Mouse (Mus musculus) hindbrain, embryonic 13.5 days (tissue): ENCODE results near the gene Cst13. TPM values are rescaled to one million over a fixed set of nuclear protein-coding genes. Genes with fewer than 3 reads are reported as not detected.

Experiments
- ATAC-seq: fragments of 200-750 bp; cut with Nextera tagmentation; 2 replicates; pipeline ENCODE4 v1.8.0; 2017; ENCODE audit warnings: moderate TSS enrichment; ENCODE audit not compliant: low FRiP score
- H3K27ac ChIP-seq: fragments of 300-500 bp; sonication (generic); 2 replicates; pipeline ENCODE4 v1.5.1; 2015; ENCODE audit warnings: inconsistent platforms, mild to moderate bottlenecking, moderate library complexity
- H3K27me3 ChIP-seq: fragments of 300-500 bp; sonication (generic); 2 replicates; pipeline ENCODE4 v1.6.1; 2015; ENCODE audit warnings: mild to moderate bottlenecking, inconsistent platforms
- H3K36me3 ChIP-seq: fragments of 300-500 bp; sonication (generic); 2 replicates; pipeline ENCODE4 v1.6.1; 2015; ENCODE audit warnings: mild to moderate bottlenecking, inconsistent platforms
- H3K4me1 ChIP-seq: fragments of 300-500 bp; sonication (generic); replicated peaks from 2 replicates; pipeline ENCODE4 v1.6.1; 2015; ENCODE audit warnings: inconsistent platforms
- H3K4me2 ChIP-seq: fragments of 300-500 bp; sonication (generic); 2 replicates; pipeline ENCODE4 v1.6.1; 2015; ENCODE audit warnings: inconsistent platforms, mild to moderate bottlenecking, moderate library complexity
- H3K4me3 ChIP-seq: fragments of 300-500 bp; sonication (generic); 2 replicates; pipeline ENCODE4 v1.5.1; 2015; ENCODE audit warnings: mild to moderate bottlenecking, inconsistent platforms
- H3K9ac ChIP-seq: fragments of 300-500 bp; sonication (generic); 2 replicates; pipeline ENCODE4 v1.6.1; 2015; ENCODE audit warnings: mild to moderate bottlenecking, inconsistent platforms
- H3K9me3 ChIP-seq: fragments of 300-500 bp; sonication (generic); 2 replicates; pipeline ENCODE4 v1.6.1; 2016; ENCODE audit warnings: inconsistent platforms
- WGBS: fragments of 180-500 bp; shearing (Covaris S2); methylation state at CpG from one replicate; pipeline ENCODE4 v1.1.7; 2015; 5-methylcytosine and 5-hydroxymethylcytosine counted together
- polyA plus RNA-seq: library from polyadenylated mRNA; unstranded; fragments of >200 nt; fragmentation: Nextera tagmentation; extraction: Ambion mirVana; gene quantifications from 2 replicates; pipeline ENCODE4 v1.2.1, GENCODE M21; 2015

Gene Cst13
- polyA plus RNA-seq, 1 experiment from 2014 or later, result not detected

DNA sequence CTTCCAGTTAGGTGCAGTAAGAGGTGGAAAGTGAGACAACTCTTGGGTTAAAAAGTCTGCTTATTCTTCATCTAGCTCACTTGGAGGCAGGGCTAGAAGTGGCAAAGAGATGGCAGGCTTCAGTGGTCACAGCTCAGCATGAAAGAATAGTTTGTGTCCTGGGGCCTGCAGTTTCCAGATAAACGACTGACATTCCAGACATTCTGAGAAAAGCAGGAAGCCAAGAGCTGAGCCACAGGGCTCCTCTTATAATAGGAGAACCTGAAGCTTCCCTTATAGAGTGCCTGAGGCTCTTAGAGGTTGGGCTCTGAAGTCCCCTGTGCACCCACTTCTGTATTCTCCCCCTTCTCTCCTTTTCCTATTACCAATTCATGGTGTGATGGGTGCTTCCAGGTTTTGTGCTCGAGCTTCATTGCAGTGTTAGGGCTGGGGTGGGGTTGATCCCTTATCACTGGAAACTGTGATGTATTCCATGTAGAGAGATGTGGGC is 58.8 kb downstream of the Cst13 start:
- no peak for ATAC-seq
- Histone ChIP-seq H3K4me1 (peaks cover 14% of the 10 kb centered on the region), H3K36me3 (no peaks in the 10 kb centered on the region), H3K4me2 (no peak overlapping the region), H3K4me3 (no peak overlapping the region), H3K27ac (no peak overlapping the region), H3K27me3 (no peaks in the 10 kb centered on the region), H3K9me3 (no peaks in the 10 kb centered on the region), H3K9ac (no peak overlapping the region)
- WGBS, result 21% methylated on average over 2 of the region's 2 CpGs

DNA sequence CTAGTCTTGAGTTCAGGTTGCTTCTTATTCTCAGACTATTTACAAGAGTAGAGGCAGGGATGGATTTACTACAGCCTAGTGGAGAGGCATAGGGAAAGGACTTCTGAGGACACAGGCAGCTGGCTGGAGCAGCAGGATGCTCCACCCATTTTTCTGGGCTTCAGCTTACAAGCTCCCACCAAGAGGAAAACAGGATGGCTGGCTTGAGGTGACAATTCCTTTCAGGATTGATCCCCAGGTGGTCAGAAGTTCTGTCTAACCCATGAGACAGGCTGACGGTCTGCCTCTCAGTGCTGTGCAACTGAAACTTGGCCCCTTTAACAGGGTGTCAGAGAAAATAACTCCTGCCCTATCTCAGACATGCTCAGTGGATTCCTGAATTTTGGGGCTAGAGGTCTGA is 59.3 kb downstream of the Cst13 start:
- Histone ChIP-seq H3K4me2 (no peak overlapping the region), H3K36me3 (no peaks in the 10 kb centered on the region), H3K4me1 (peaks cover 9% of the 10 kb centered on the region), H3K9ac (no peak overlapping the region), H3K4me3 (no peak overlapping the region), H3K27me3 (no peaks in the 10 kb centered on the region), H3K27ac (no peak overlapping the region), H3K9me3 (no peaks in the 10 kb centered on the region)
- no peak for ATAC-seq
- WGBS, result 69% methylated on average over 1 of the region's 1 CpGs

Other genes with a start within 250 kb of the Cst13 start
- gene Nxt1, start 147.5 kb upstream of the Cst13 start, polyA plus RNA-seq, result 53.0 and 53.3 TPM in 2 replicates
- gene Gzf1, start 139.1 kb upstream of the Cst13 start, polyA plus RNA-seq, result 14.8 and 14.9 TPM in 2 replicates
- 44.2 and 49.1 TPM in 2 replicates for gene Napb, start 87.6 kb upstream of the Cst13 start, polyA plus RNA-seq
- not detected in 2 replicates for gene Cstl1, start 69.7 kb upstream of the Cst13 start, polyA plus RNA-seq
- not detected in 2 replicates for gene Cst11, start 48.6 kb upstream of the Cst13 start, polyA plus RNA-seq
- not detected in 2 replicates for gene 8030411F24Rik, start 38.1 kb upstream of the Cst13 start, polyA plus RNA-seq
- gene Cst12, start 30.7 kb upstream of the Cst13 start, polyA plus RNA-seq, result not detected in 2 replicates
- not detected in 2 replicates for gene Cst8, start 21.3 kb upstream of the Cst13 start, polyA plus RNA-seq
- not detected in 2 replicates for gene Cst9, start 15.1 kb downstream of the Cst13 start, polyA plus RNA-seq
- not detected in 2 replicates for gene 9230104L09Rik, start 45.0 kb downstream of the Cst13 start, polyA plus RNA-seq
- gene Cst3, start 55.6 kb downstream of the Cst13 start, polyA plus RNA-seq, result 522 and 533 TPM in 2 replicates
- gene Gm1330, start 183.2 kb downstream of the Cst13 start, polyA plus RNA-seq, result not detected in 2 replicates
- not detected in 2 replicates for gene Gm10750, start 197.2 kb downstream of the Cst13 start, polyA plus RNA-seq